Mouse (Mus musculus) adrenal gland, postnatal 10 days (tissue): ENCODE data around the gene Akirin1. TPM values are rescaled to one million over a fixed set of nuclear protein-coding genes. Genes with fewer than 3 reads are reported as not detected.

Source experiments
- DNase-seq: peaks from one replicate; pipeline ENCODE4 v3.0.0; 2021; ENCODE audit warnings: mixed read lengths
- long read RNA-seq, 2 experiments: library from polyadenylated mRNA; stranded (forward); transcript quantifications; one replicate each; pipeline ENCODE4 v2.0.0; 2021
- total RNA-seq, 2 experiments: library from RNA; stranded (reverse); gene quantifications; 2 replicates each; pipeline ENCODE4 v1.2.3; 2021

The Akirin1 gene
- 10 to 100 TPM; 42.3 to 50.1 TPM for total RNA-seq
- long read RNA-seq, experiment 1, transcript Akirin1-201 (5 exons, 3,052 nt), result major isoform, 169 of 179 reads
- long read RNA-seq, experiment 1, partial matches to known transcripts, result 1 of 179 reads
- long read RNA-seq, experiment 1, other reads (novel, unspliced or antisense), result 9 of 179 reads
- long read RNA-seq, experiment 2, transcript Akirin1-201 (5 exons, 3,052 nt), result major isoform, 83 of 85 reads
- long read RNA-seq, experiment 2, partial matches to known transcripts, result 0 of 85 reads
- long read RNA-seq, experiment 2, other reads (novel, unspliced or antisense), result 2 of 85 reads

GRCm38 (mm10) chr4:123750152-123750651 lies at the start of gene Akirin1:
TSS of gene Akirin1 (minus strand) at chr4:123750345.
- peak; percentile 100 for DNase-seq

- DNase-seq, result no peak
Measured at GRCm38 (mm10) chr4:123797856-123798255, 47.7 kb upstream of the Akirin1 start.

- DNase-seq, result no peak
Measured at GRCm38 (mm10) chr4:123797403-123797802, 47.3 kb upstream of the Akirin1 start.

GRCm38 (mm10) chr4:123795057-123795456 lies 44.9 kb upstream of the Akirin1 start:
- DNase-seq, result no peak

GRCm38 (mm10) chr4:123793136-123793535 lies 43.0 kb upstream of the Akirin1 start:
- no peak for DNase-seq

- DNase-seq, result no peak
Measured at GRCm38 (mm10) chr4:123792666-123793065, 42.5 kb upstream of the Akirin1 start.

GRCm38 (mm10) chr4:123787191-123787985 lies 37.2 kb upstream of the Akirin1 start, which contains the start of gene Rhbdl2:
TSS of gene Rhbdl2 (plus strand) at chr4:123787874.
- peak; percentile 89 for DNase-seq

GRCm38 (mm10) chr4:123768234-123768633 lies 18.1 kb upstream of the Akirin1 start:
- no peak for DNase-seq

GRCm38 (mm10) chr4:123767807-123768206 lies 17.7 kb upstream of the Akirin1 start:
- DNase-seq, result no peak

- DNase-seq, result no peak
Measured at GRCm38 (mm10) chr4:123765071-123765470, 14.9 kb upstream of the Akirin1 start.

- no peak for DNase-seq
Measured at GRCm38 (mm10) chr4:123758306-123758705, 8.2 kb upstream of the Akirin1 start.

- no peak for DNase-seq
Measured at GRCm38 (mm10) chr4:123750707-123751312, 665 bp upstream of the Akirin1 start.

- peak; percentile 61 for DNase-seq
Measured at GRCm38 (mm10) chr4:123749484-123750130, 538 bp downstream of the Akirin1 start.

GRCm38 (mm10) chr4:123748726-123749415 lies 1.3 kb downstream of the Akirin1 start:
- DNase-seq, result no peak

- DNase-seq, result peak; percentile 40
Measured at GRCm38 (mm10) chr4:123745221-123745775, 4.8 kb downstream of the Akirin1 start.

GRCm38 (mm10) chr4:123742891-123743290 lies 7.3 kb downstream of the Akirin1 start:
- no peak for DNase-seq

- DNase-seq, result no peak
Measured at GRCm38 (mm10) chr4:123738708-123739107, 11.4 kb downstream of the Akirin1 start.

- DNase-seq, result no peak
Measured at GRCm38 (mm10) chr4:123733532-123733931, 16.6 kb downstream of the Akirin1 start.

- no peak for DNase-seq
Measured at GRCm38 (mm10) chr4:123732921-123733320, 17.2 kb downstream of the Akirin1 start.

- no peak for DNase-seq
Measured at GRCm38 (mm10) chr4:123732163-123732910, 17.8 kb downstream of the Akirin1 start.
